Mouse (Mus musculus) C2C12 (cell line): Measurements from ENCODE around the gene Osbpl8.

Source experiments
- CEBPB ChIP-seq: IDR thresholded peaks from one replicate; pipeline ENCODE4 v1.6.1; 2011; ENCODE audit warnings: low read depth, mild to moderate bottlenecking, control low read depth, moderate library complexity
- CTCF ChIP-seq: IDR thresholded peaks from one replicate; pipeline ENCODE4 v1.5.1; 2011; ENCODE audit not compliant: control insufficient read depth, insufficient read depth, insufficient read length
- MAX ChIP-seq: IDR thresholded peaks from one replicate; pipeline ENCODE4 v1.6.1; 2011; ENCODE audit warnings: mild to moderate bottlenecking, control low read depth
- MYOD1 ChIP-seq: IDR thresholded peaks from one replicate; pipeline ENCODE4 v1.6.1; 2011; ENCODE audit warnings: low read depth; ENCODE audit not compliant: control insufficient read depth, insufficient read length
- MYOG ChIP-seq: IDR thresholded peaks from one replicate; pipeline ENCODE4 v1.6.1; 2011; ENCODE audit not compliant: control insufficient read depth, insufficient read length; ENCODE audit errors: extremely low read depth
- USF1 ChIP-seq: IDR thresholded peaks from one replicate; pipeline ENCODE4 v1.6.1; 2011; ENCODE audit warnings: low read depth, mild to moderate bottlenecking, control low read depth, moderate library complexity

DNA sequence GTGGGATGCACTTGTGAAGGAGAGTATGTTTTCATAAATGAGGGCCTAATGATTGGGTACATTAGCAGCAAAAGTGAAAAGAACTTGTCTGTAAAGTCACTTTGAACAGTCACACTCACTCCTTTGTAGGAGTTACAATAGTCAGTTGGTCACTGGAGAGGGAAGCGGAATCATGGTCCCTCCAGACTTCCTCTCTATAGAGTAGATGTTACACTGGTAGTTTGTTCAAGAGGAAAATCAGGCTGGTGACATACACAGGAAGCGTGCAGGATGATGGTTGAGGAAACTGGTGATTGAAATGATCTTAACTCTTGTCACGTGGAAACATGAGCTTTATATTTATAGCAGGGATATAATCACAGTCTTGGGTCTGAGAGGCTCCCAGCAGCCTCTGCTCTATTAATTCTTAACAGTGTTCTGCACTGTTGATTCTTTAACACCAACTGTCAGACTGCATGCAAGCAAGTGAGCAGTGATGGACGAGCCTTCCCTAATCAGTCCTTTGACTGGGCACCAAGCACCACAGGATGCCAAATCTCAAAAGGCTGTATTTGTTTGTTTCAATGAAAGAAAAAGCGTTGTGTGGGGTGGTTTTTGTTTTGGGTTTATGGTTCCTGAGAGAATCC lies 109.0 kb downstream of the Osbpl8 start:
- TF ChIP-seq CTCF (no peak), MAX (no peak), MYOD1 (no peak), USF1 (no peak), CEBPB (no peak), MYOG (no peak)
